ENCODE assay signal across 29 mouse cellular contexts in genomic region chr6:34163014-34163413, GRCm38 (mm10).
"Had no signal": no experiment of that assay in that cellular context is flagged by ENCODE, and none has a peak within 500 bp of the region (broad histone marks: within the 10 kb centered on the region; RNA-seq: fewer than 3 reads in every experiment).

No protein-coding gene starts in this region.

- DNase-seq: heart, postnatal 10 days; heart, postnatal 14 days; heart, postnatal 36 days; heart, postnatal 4 days; kidney, adult 18-20 months; kidney, postnatal 10 days; kidney, postnatal 4 days; layer of hippocampus, adult 9-11 months; layer of hippocampus, postnatal 36 days had no signal

- H3K4me2 ChIP-seq: heart, embryonic 11.5 days; heart, embryonic 12.5 days; heart, embryonic 13.5 days; heart, embryonic 15.5 days; hindbrain, embryonic 12.5 days; hindbrain, embryonic 13.5 days; hindbrain, embryonic 14.5 days; hindbrain, embryonic 15.5 days; intestine, embryonic 15.5 days; kidney, embryonic 15.5 days had no signal

- H3K9ac ChIP-seq: heart, embryonic 12.5 days; heart, embryonic 13.5 days; heart, embryonic 15.5 days; hindbrain, embryonic 12.5 days; hindbrain, embryonic 13.5 days; hindbrain, embryonic 14.5 days; hindbrain, embryonic 15.5 days; intestine, embryonic 15.5 days; kidney, embryonic 15.5 days had no signal

- ATAC-seq: hindbrain, embryonic 16.5 days; hindbrain, postnatal 0 days; inflammation-experienced regulatory T-cells, adult 6 months; intestine, embryonic 15.5 days; intestine, embryonic 16.5 days; intestine, postnatal 0 days had no signal

- H3K9me3 ChIP-seq: heart, embryonic 10.5 days; heart, embryonic 12.5 days; heart, embryonic 13.5 days; heart, embryonic 15.5 days; hindbrain, embryonic 10.5 days; hindbrain, embryonic 12.5 days; hindbrain, embryonic 13.5 days; hindbrain, embryonic 15.5 days; intestine, embryonic 15.5 days; kidney, embryonic 15.5 days had no signal

- H3K4me3 ChIP-seq: heart, embryonic 10.5 days; heart, embryonic 12.5 days; heart, embryonic 13.5 days; heart, embryonic 15.5 days; hindbrain, embryonic 10.5 days; hindbrain, embryonic 12.5 days; hindbrain, embryonic 13.5 days; hindbrain, embryonic 15.5 days; intestine, embryonic 15.5 days; kidney, embryonic 15.5 days; layer of hippocampus, adult 2 months; left cerebral cortex, adult 2 months had no signal

- H3K27me3 ChIP-seq: heart, embryonic 12.5 days; heart, embryonic 13.5 days; heart, embryonic 15.5 days; hindbrain, embryonic 12.5 days; hindbrain, embryonic 13.5 days; hindbrain, embryonic 15.5 days; intestine, embryonic 15.5 days; kidney, embryonic 15.5 days had no signal

- H3K4me1 ChIP-seq: hindbrain, embryonic 10.5 days; hindbrain, embryonic 12.5 days; hindbrain, embryonic 13.5 days; hindbrain, embryonic 15.5 days had no signal

- H3K27ac ChIP-seq: heart, embryonic 10.5 days; heart, embryonic 13.5 days; heart, embryonic 15.5 days; hindbrain, embryonic 10.5 days; hindbrain, embryonic 12.5 days; hindbrain, embryonic 13.5 days; hindbrain, embryonic 14.5 days; hindbrain, embryonic 15.5 days; hindbrain, postnatal 0 days; intestine, embryonic 15.5 days; kidney, embryonic 15.5 days; kidney, postnatal 0 days; layer of hippocampus, adult 2 months; left cerebral cortex, adult 2 months had no signal
